Mouse (Mus musculus) lung, postnatal 10 days (tissue): ENCODE data around the gene Arfgap1.

Experiments used
- DNase-seq: peaks from one replicate; pipeline ENCODE4 v3.0.0; 2021

The Arfgap1 gene

GRCm38 (mm10) chr2:180987001-180987400 lies 20.0 kb downstream of the Arfgap1 start:
- no peak for DNase-seq

- DNase-seq, result no peak
These were observed 20.5 kb downstream of the Arfgap1 start for GRCm38 (mm10) chr2:180987432-180988030.

- DNase-seq, result peak; percentile 35
These were observed 21.4 kb downstream of the Arfgap1 start for GRCm38 (mm10) chr2:180988347-180988913.

DNA sequence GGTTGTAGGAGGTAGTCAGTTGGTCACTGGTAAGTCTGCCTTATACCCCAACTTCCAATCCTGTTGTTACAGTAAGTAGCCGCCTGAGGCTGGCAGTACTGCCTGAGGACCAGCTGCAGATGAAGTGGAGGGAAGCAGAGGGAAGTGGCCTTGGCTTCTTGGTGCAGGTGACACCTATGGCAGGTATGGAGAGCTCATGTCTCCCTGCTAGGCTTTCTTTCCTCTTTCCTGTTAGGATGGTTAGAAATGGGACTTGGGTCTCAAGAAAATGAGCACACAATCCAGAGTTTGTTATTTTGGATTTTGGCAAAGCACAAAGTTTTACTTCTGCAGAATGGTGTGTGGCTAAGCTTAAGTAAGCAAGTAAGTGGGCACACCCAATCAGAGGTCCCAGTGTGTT lies 21.9 kb downstream of the Arfgap1 start:
- no peak for DNase-seq

DNA sequence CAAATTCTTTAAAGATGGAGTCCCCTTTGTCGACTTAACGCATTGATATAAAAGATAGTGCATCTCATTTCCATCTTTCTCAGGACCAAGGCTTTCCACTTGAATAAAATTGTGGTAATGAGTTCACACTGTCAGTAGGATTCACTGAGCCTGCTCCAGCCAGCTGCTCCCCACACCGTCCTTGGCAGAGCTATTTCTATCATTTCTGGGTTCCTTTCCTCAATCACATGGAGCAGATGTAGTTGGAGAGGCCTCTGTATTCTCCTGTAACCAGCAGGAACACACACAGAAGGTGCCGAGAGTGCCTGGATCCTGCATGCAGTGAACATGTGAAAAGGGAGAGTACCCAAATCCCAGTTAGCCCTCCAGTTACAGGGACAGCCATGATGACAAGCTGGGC lies 23.3 kb downstream of the Arfgap1 start:
- DNase-seq, result no peak

DNA sequence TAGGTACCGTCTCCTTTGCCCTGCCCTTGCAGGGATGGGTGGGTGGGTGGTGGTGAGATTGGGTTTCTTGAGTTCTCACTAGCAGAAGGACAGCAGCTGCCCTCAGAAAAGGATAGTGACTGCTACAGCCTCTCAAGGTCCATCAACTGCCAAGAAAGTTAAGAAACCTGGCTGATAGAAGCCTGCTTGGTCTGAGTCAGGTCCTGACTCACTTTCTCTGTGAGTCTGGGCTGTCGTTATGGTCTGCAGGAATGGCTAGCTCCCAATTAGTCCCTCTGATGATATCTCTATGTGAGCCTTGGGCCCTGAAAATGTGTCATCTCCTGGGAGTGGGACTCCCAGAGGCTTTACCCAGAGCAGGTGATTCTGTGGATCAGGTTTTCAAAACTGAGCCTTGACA lies 27.3 kb downstream of the Arfgap1 start:
- no peak for DNase-seq

- DNase-seq, result no peak
These were observed 28.4 kb downstream of the Arfgap1 start for GRCm38 (mm10) chr2:180995457-180995856.

DNA sequence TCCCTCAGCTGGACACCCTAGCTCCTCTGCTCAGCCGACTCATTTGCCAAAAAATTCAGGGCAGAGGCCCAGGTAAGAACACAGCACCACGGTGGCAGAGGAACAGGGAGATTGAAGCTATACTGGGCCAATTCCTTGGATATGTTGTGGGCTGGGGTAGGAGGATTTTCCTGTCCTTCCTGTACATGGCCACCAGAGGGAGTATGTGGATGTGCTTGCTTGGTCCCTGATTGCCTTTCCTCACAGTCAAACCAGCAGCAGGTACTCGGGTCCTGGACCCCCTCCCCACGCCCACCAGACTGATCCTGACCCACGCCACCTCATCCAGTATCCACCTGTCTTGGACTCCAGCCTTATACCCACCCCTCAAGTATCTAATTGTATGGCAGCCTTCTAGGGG lies 29.4 kb downstream of the Arfgap1 start:
- peak; percentile 59 for DNase-seq

DNA sequence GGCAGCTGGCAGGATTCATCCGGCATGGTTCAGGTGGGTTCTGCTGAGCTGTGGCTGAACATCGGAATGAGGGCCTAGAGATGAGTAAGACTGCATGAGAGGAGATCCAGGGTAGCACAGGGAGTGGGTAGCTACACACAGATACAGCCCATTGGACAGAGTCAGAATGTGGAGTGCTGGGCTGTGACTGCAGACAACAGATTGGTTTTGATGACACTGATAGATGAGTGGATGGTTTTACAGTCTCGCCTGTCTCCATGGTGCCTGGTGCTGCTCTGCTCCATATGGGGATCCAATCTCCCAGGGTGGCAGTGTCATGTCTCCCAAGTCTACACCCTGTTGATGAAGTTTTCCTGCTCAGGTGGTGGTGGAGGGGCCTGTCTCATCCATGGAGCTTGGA lies 29.9 kb downstream of the Arfgap1 start:
- no peak for DNase-seq

GRCm38 (mm10) chr2:181007054-181007453 lies 40.0 kb downstream of the Arfgap1 start:
- DNase-seq, result no peak

DNA sequence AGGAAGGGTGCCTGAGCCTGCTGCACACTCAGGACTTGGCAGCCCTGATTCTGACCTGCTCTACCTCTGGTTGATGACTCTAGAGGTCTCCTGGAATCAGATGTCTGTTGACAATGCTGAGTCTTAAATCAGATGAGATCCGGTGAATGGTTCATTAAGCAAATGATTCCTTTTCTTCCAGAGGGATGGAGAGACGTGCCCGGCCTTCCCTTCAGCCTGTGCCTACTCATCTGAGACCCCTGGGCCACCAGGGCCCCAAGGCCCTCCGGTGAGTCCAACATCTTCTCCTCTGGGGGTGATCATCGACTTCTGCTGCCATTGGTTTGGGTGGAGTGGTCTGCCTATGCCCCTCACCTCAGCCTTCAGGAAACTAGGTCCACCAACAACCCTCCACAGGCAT lies 41.3 kb downstream of the Arfgap1 start:
- no peak for DNase-seq

GRCm38 (mm10) chr2:181031406-181031934 lies 64.4 kb downstream of the Arfgap1 start:
- DNase-seq, result no peak
